ENCODE assay signal across 23 mouse cellular contexts in genomic region chr2:9835195-9835594, GRCm38 (mm10). TPM values are rescaled to one million over a fixed set of nuclear protein-coding genes. Genes with fewer than 3 reads are reported as not detected.
DNase-seq lines count a peak whose midpoint lies in the region; ATAC-seq lines count a peak whose summit lies in the region.
"Had no signal": no experiment of that assay in that cellular context is flagged by ENCODE, and none has a peak within 500 bp of the region (broad histone marks: within the 10 kb centered on the region; RNA-seq: fewer than 3 reads in every experiment).

No protein-coding gene starts in this region.

- no peak overlapping the region for H3K9ac ChIP-seq in midbrain, embryonic 14.5 days (replicated peaks; ENCODE audit: low read length)
- H3K9ac ChIP-seq in hindbrain, embryonic 12.5 days: no peak overlapping the region
- no peak overlapping the region for H3K9ac ChIP-seq in neural tube, embryonic 14.5 days (replicated peaks; ENCODE audit: low read depth, low read length)
- H3K9ac ChIP-seq: heart, embryonic 13.5 days; liver, embryonic 13.5 days had no signal

- H3K9me3 ChIP-seq in midbrain, embryonic 14.5 days (ENCODE audit: control insufficient read depth, low read length): no peaks in the 10 kb centered on the region
- H3K9me3 ChIP-seq in midbrain, embryonic 10.5 days (replicated peaks): no peaks in the 10 kb centered on the region
- no peaks in the 10 kb centered on the region for H3K9me3 ChIP-seq in hindbrain, embryonic 12.5 days (replicated peaks)
- H3K9me3 ChIP-seq in neural tube, embryonic 14.5 days (ENCODE audit: control insufficient read depth, low read length): no peaks in the 10 kb centered on the region
- H3K9me3 ChIP-seq: heart, embryonic 13.5 days; liver, embryonic 13.5 days; megakaryocyte, embryonic 14.5 days had no signal

- H3K36me3 ChIP-seq in midbrain, embryonic 14.5 days (ENCODE audit: control insufficient read depth, insufficient read depth, low read length): no peaks in the 10 kb centered on the region
- no peaks in the 10 kb centered on the region for H3K36me3 ChIP-seq in midbrain, embryonic 10.5 days
- no peaks in the 10 kb centered on the region for H3K36me3 ChIP-seq in hindbrain, embryonic 12.5 days
- H3K36me3 ChIP-seq in neural tube, embryonic 14.5 days (ENCODE audit: control insufficient read depth, insufficient read depth, low read length): no peaks in the 10 kb centered on the region
- H3K36me3 ChIP-seq: heart, embryonic 13.5 days; liver, embryonic 13.5 days had no signal

- H3K4me1 ChIP-seq in midbrain, embryonic 14.5 days (ENCODE audit: control insufficient read depth, insufficient read depth, low read length): no peaks in the 10 kb centered on the region
- no peaks in the 10 kb centered on the region for H3K4me1 ChIP-seq in midbrain, embryonic 10.5 days
- no peaks in the 10 kb centered on the region for H3K4me1 ChIP-seq in hindbrain, embryonic 12.5 days
- H3K4me1 ChIP-seq in neural tube, embryonic 14.5 days (ENCODE audit: control insufficient read depth, insufficient read depth, low read length): no peaks in the 10 kb centered on the region
- H3K4me1 ChIP-seq: liver, embryonic 13.5 days; megakaryocyte, embryonic 14.5 days had no signal

- no peaks in the 10 kb centered on the region for H3K27me3 ChIP-seq in midbrain, embryonic 14.5 days (ENCODE audit: control insufficient read depth, insufficient read depth, low read length)
- H3K27me3 ChIP-seq in midbrain, embryonic 10.5 days (ENCODE audit: low read depth, poor library complexity, severe bottlenecking): no peaks in the 10 kb centered on the region
- no peaks in the 10 kb centered on the region for H3K27me3 ChIP-seq in hindbrain, embryonic 12.5 days
- no peaks in the 10 kb centered on the region for H3K27me3 ChIP-seq in neural tube, embryonic 14.5 days (ENCODE audit: control insufficient read depth, insufficient read depth, low read length)
- H3K27me3 ChIP-seq: heart, embryonic 13.5 days; liver, embryonic 13.5 days had no signal

- ATAC-seq in midbrain, embryonic 14.5 days (ENCODE audit: low FRiP score, low TSS enrichment): no peak
- ATAC-seq in hindbrain, embryonic 12.5 days (ENCODE audit: low FRiP score): peak; percentile 60; the same call in 1 of the 2 replicates
- ATAC-seq in neural tube, embryonic 14.5 days (ENCODE audit: low read depth): peak; percentile 73; the same call in 1 of the 2 replicates
- ATAC-seq in erythroid progenitor cell, adult 5-6 weeks (replicated peaks; ENCODE audit: low FRiP score, poor library complexity, severe bottlenecking): no peak
- ATAC-seq: activated CD4-positive, CD25-positive, alpha-beta regulatory T cell, adult 4 months had no signal

- H3K4me2 ChIP-seq in midbrain, embryonic 14.5 days (ENCODE audit: low read length): no peak overlapping the region
- no peak overlapping the region for H3K4me2 ChIP-seq in hindbrain, embryonic 12.5 days (replicated peaks)
- no peak overlapping the region for H3K4me2 ChIP-seq in neural tube, embryonic 14.5 days (ENCODE audit: low read depth, low read length)
- H3K4me2 ChIP-seq: heart, embryonic 13.5 days; liver, embryonic 13.5 days had no signal

- DNase-seq in embryo, embryonic 10 days (ENCODE audit: low spot score): peak; percentile 43
- DNase-seq in embryo, embryonic 9.5 days (ENCODE audit: extremely low spot score): no peak
- DNase-seq in midbrain, embryonic 14.5 days: peak; percentile 14
- DNase-seq in midbrain, embryonic 10.5 days (ENCODE audit: low spot score): no peak
- no peak for DNase-seq in frontal cortex, postnatal 14 days (ENCODE audit: low spot score in 2 of 2)
- DNase-seq: adrenal gland, postnatal 36 days; cerebellum, postnatal 25 days; gastrocnemius, postnatal 25 days; kidney, adult 2 months; kidney, postnatal 36 days; liver, embryonic 13.5 days had no signal

- H3K27ac ChIP-seq in midbrain, embryonic 14.5 days (replicated peaks; ENCODE audit: low read depth, low read length): peak overlapping the region; percentile 32; the same call in 1 of the 2 replicates
- H3K27ac ChIP-seq in midbrain, embryonic 10.5 days (replicated peaks): no peak overlapping the region
- H3K27ac ChIP-seq in hindbrain, embryonic 12.5 days: no peak overlapping the region
- H3K27ac ChIP-seq in neural tube, embryonic 14.5 days (ENCODE audit: low read depth, low read length): no peak overlapping the region
- H3K27ac ChIP-seq: heart, embryonic 13.5 days; liver, embryonic 13.5 days had no signal

- 62% methylated on average over 7 of the region's 7 CpGs for WGBS in midbrain, embryonic 14.5 days
- 86% methylated on average over 7 of the region's 7 CpGs for WGBS in midbrain, embryonic 10.5 days
- WGBS in hindbrain, embryonic 12.5 days: 56% methylated on average over 7 of the region's 7 CpGs
- 38% methylated on average over 7 of the region's 7 CpGs for WGBS in neural tube, embryonic 14.5 days

- no peak overlapping the region for H3K4me3 ChIP-seq in midbrain, embryonic 14.5 days (replicated peaks; ENCODE audit: low read depth, low read length)
- no peak overlapping the region for H3K4me3 ChIP-seq in midbrain, embryonic 10.5 days
- H3K4me3 ChIP-seq in hindbrain, embryonic 12.5 days: no peak overlapping the region
- no peak overlapping the region for H3K4me3 ChIP-seq in neural tube, embryonic 14.5 days (ENCODE audit: low read depth, low read length)
- H3K4me3 ChIP-seq: heart, embryonic 13.5 days; liver, embryonic 13.5 days; megakaryocyte, embryonic 14.5 days had no signal

RNA-seq across cellular contexts. Expression of gene 4930412O13Rik, which starts 45.9 kb away (rescaled TPM):
- 1.7 and 2.5 TPM in 2 replicates for polyA plus RNA-seq in midbrain, embryonic 14.5 days (2014; fragmentation: Nextera tagmentation; extraction: Ambion mirVana)
- polyA plus RNA-seq in midbrain, embryonic 10.5 days (2016; fragmentation: Nextera tagmentation; extraction: Ambion mirVana): 0.31 and 1.1 TPM in 2 replicates
- 1.1 and 2.9 TPM in 2 replicates for polyA plus RNA-seq in hindbrain, embryonic 12.5 days (2016; fragmentation: Nextera tagmentation; extraction: Ambion mirVana)
- polyA plus RNA-seq in neural tube, embryonic 14.5 days (2014; fragmentation: Nextera tagmentation; extraction: Ambion mirVana): 0.94 TPM in 1 of 2 replicates, not detected in the other
- total RNA-seq in erythroid progenitor cell, adult 5-6 weeks (2015; ENCODE audit: low replicate concordance): not detected in 2 replicates
- total RNA-seq in erythroid progenitor cell, adult 5-6 weeks (2017; ENCODE audit: low replicate concordance): not detected in 2 replicates
- total RNA-seq: gastrocnemius, postnatal 25 days; hematopoietic stem cell, adult 5-6 weeks; layer of hippocampus, postnatal 10 days; left cerebral cortex, postnatal 36 days had no signal
- polyA plus RNA-seq: liver, embryonic 13.5 days; lung, embryonic 16.5 days; stomach, embryonic 14.5 days had no signal

RNA-seq across cellular contexts. Expression of gene 9230102O04Rik, which starts 54.1 kb away (rescaled TPM):
- polyA plus RNA-seq in midbrain, embryonic 14.5 days (2014; fragmentation: Nextera tagmentation; extraction: Ambion mirVana): 5.5 and 6.3 TPM in 2 replicates
- polyA plus RNA-seq in midbrain, embryonic 10.5 days (2016; fragmentation: Nextera tagmentation; extraction: Ambion mirVana): 0.47 and 1.2 TPM in 2 replicates
- polyA plus RNA-seq in hindbrain, embryonic 12.5 days (2016; fragmentation: Nextera tagmentation; extraction: Ambion mirVana): 3.5 and 3.8 TPM in 2 replicates
- 0.46 TPM in 1 of 2 replicates, not detected in the other for polyA plus RNA-seq in neural tube, embryonic 14.5 days (2014; fragmentation: Nextera tagmentation; extraction: Ambion mirVana)
- not detected in 2 replicates for total RNA-seq in erythroid progenitor cell, adult 5-6 weeks (2015; ENCODE audit: low replicate concordance)
- total RNA-seq in erythroid progenitor cell, adult 5-6 weeks (2017; ENCODE audit: low replicate concordance): not detected in 2 replicates
- total RNA-seq: adrenal gland, postnatal 36 days; gastrocnemius, postnatal 25 days; hematopoietic stem cell, adult 5-6 weeks; layer of hippocampus, postnatal 10 days; left cerebral cortex, postnatal 36 days had no signal
- polyA plus RNA-seq: embryonic facial prominence, embryonic 14.5 days; heart, embryonic 13.5 days; liver, embryonic 13.5 days; lung, embryonic 16.5 days; stomach, embryonic 14.5 days had no signal

RNA-seq across cellular contexts. Expression of gene Gata3, which starts 54.6 kb away (rescaled TPM):
- 88.6 and 120 TPM in 2 replicates for polyA plus RNA-seq in midbrain, embryonic 14.5 days (2014; fragmentation: Nextera tagmentation; extraction: Ambion mirVana)
- 10.5 and 28.2 TPM in 2 replicates for polyA plus RNA-seq in midbrain, embryonic 10.5 days (2016; fragmentation: Nextera tagmentation; extraction: Ambion mirVana)
- 48.4 and 63.4 TPM in 2 replicates for polyA plus RNA-seq in hindbrain, embryonic 12.5 days (2016; fragmentation: Nextera tagmentation; extraction: Ambion mirVana)
- polyA plus RNA-seq in neural tube, embryonic 14.5 days (2014; fragmentation: Nextera tagmentation; extraction: Ambion mirVana): 8.7 and 13.3 TPM in 2 replicates
- total RNA-seq in erythroid progenitor cell, adult 5-6 weeks (2015; ENCODE audit: low replicate concordance): 3.6 and 28.5 TPM in 2 replicates
- 0.08 TPM in 1 of 2 replicates, not detected in the other for total RNA-seq in erythroid progenitor cell, adult 5-6 weeks (2017; ENCODE audit: low replicate concordance)
- total RNA-seq: left cerebral cortex, postnatal 36 days had no signal

Comparison
In these comparisons a context has a peak if more than half of its experiments do, and no peak if none do; other contexts are left out.
1. DNase-seq: peak in embryo, embryonic 10 days (single experiment) and midbrain, embryonic 14.5 days (single experiment); none in embryo, embryonic 9.5 days (single experiment), midbrain, embryonic 10.5 days (single experiment) and frontal cortex, postnatal 14 days (0 of 2).
2. ATAC-seq: peak in hindbrain, embryonic 12.5 days (single experiment) and neural tube, embryonic 14.5 days (single experiment); none in midbrain, embryonic 14.5 days (single experiment) and erythroid progenitor cell, adult 5-6 weeks (single experiment).